Mouse (Mus musculus) thymus, postnatal 25 days (tissue): Measurements from ENCODE around the gene Fut8.
"Not testable (repeated sequence)": the region's sequence is repeated elsewhere in the genome, so short reads cannot be mapped to it uniquely, and the experiment has no call there.

Source experiments
- DNase-seq: peaks from one replicate; pipeline ENCODE4 v3.0.0; 2022

Gene Fut8

DNA sequence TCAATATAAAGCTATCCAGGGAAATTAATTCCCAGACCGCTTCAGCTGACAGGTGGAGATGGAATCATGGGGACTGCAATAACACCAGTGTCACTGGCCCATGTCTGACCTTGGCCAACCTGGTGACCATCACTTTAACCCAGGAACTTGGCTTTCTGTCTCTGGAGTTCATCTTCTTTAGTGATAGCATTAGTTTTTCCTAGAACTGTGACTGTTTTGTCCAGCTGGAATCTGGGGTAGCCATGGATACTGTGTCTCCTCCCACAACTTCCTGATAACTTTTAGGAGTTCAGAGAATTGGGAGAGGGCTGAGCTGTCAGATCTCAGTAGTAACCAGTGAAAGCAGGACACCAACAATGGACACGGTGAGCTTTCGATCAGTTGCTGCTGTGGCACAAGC, 264.3 kb downstream of the Fut8 start:
- no peak for DNase-seq

GRCm38 (mm10) chr12:77505431-77505830, 267.5 kb downstream of the Fut8 start:
- no peak for DNase-seq

GRCm38 (mm10) chr12:77507770-77508169, 269.8 kb downstream of the Fut8 start:
- DNase-seq: no peak

DNA sequence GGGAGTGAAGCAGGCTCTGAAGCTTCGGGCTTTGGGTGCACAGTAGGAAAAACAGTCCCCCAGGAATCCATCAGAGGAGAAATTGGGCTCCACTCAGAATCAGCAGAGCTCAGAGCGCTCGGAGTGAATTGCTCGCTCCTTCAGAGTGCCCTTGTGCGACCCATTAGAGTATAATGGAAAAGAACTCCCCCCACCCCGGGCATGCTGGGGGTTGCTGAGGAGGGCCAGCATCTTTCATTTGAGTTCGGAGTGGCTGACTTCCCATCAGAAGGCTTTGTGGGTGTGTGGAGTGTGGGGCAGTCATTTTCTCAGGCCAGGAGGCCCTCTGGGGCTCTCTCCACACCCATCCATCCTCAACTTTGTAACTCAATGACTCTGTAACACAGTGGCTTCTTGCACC, 272.8 kb downstream of the Fut8 start:
- no peak for DNase-seq

GRCm38 (mm10) chr12:77511206-77511605, 273.3 kb downstream of the Fut8 start:
- no peak for DNase-seq

DNA sequence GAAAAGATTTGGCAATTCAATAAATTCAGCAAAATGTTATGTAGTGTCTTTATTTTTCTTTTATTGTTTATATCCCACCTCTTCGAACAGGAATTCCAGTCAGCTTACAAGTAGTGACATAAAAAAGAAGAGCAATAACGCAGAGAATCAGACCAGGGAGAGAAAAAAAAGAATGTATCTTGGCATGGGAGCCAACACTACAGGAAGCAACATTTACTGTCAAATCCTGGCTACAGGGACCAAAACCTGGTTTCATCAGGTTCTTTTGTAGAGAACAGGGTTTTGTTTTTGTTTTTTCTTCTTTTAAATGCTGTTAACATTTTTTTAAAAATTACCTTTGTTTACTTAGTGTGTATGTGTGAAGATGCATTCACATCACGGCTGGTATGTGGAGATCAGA, 273.7 kb downstream of the Fut8 start:
- no peak for DNase-seq

DNA sequence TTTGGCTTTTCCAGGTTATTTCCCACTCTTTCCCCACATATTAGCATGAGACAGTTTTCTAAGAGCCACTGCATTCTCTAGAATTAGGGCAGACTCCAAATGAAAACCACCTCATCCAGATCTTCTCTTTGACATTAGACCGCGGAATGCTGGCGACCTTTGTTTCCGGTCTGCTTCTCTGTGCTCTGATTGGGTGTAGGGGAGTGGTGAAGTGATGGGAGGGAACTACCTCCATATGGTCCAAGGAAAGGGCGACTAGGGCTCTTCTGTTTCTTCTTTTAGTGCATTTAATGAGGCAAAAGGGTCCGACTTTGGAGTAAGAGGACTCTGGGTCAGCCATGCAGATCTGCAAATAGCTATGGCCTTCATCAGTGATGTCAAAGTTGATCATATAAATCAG, 278.9 kb downstream of the Fut8 start:
- no peak for DNase-seq

- DNase-seq: no peak
Measured at GRCm38 (mm10) chr12:77517691-77518090, 279.8 kb downstream of the Fut8 start.

DNA sequence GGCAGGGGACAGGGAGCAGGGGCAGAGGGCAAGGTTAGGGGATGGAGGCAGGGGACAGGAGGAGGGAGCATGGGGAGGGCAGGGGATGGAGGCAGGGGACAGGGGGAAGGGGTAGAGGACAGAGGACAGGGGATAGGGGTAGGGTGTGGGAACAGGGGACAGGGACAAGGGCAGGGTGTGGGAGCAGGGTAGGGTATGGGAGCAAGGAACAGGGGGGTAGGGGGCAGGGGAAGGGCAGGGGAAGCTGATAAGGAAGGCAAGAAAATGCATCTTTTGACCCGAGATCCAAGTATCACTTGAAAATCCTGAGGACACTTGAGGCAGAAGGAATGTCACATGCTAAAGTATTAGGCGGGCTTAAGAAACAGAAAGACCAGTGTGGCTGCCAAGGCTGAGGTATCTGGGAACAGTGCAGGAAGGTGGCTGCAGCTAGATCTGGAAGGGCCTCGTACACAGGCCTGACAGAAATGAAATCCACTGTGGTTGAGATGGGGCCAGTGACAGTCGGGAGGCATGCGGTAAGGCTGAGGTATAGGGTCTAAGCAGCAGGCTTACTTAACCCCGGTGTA, 281.7 kb downstream of the Fut8 start:
- DNase-seq: no peak

- not testable (repeated sequence) for DNase-seq
Measured at GRCm38 (mm10) chr12:77524014-77524413, 286.1 kb downstream of the Fut8 start.
